Mouse (Mus musculus): ENCODE data around the gene Foxe1.

GRCm38 (mm10) chr4:46367487-46367959 lies 24.1 kb downstream of the Foxe1 start:
- TF ChIP-seq POLR2A (IDR thresholded peaks at IDR 0.05; ENCODE audit: low read depth, low read length), result no peak
- no peak for TF ChIP-seq CTCF (IDR thresholded peaks at IDR 0.05; ENCODE audit: extremely low read depth, insufficient read depth, insufficient read length, insufficient replicate concordance)
